Mouse (Mus musculus) kidney, adult 2 months (tissue): ENCODE measurements at regions not wholly inside any gene's neighbourhood (a gene's known extent, or its start where the extent isn't known, plus 50 kb on each side); places are given as distances from the start of the nearest gene placed in this dataset.

Experiments used
- CTCF ChIP-seq: fragments of 200-500 bp; conservative IDR thresholded peaks from 2 replicates; pipeline ENCODE4 v1.5.1; 2011; ENCODE audit warnings: low read depth, mild to moderate bottlenecking, control low read depth, low read length, moderate library complexity, mixed read lengths; ENCODE audit not compliant: insufficient read depth, insufficient read length
- POLR2A ChIP-seq: fragments of 200-500 bp; IDR thresholded peaks from one replicate; pipeline ENCODE4 v1.6.1; 2011; ENCODE audit warnings: low read depth, low read length, control low read depth

DNA sequence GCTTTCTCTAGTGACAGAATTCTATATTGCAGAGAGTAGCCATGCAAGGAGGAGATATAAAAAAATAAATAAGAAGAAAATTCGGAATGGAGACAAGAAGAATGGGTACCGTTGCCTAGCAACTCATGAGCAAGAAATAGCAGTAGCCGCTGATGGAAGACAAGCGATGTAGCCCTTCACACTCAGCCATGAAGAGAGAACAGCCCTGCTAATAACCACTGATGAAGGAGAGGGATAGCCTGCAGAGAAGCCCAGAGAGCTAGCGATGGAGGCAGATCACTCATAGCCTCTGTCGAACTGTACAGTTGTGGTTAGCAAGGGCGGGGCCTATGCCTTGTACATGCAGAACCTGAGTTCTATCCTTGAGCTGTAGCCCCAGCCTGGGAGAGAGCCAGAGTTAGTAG lies 118.4 kb upstream of the S1pr3 start:
- TF ChIP-seq POLR2A (no peak), CTCF (no peak)
